Mouse (Mus musculus): ENCODE results near the gene Palm3.

Gene Palm3

GRCm38 (mm10) chr8:84066291-84066930 lies 45.1 kb downstream of the Palm3 start, which contains the start of gene Rfx1:
Rfx1 (plus strand) TSS chr8:84066834.
- peak; percentile 100 for DNase-seq (ENCODE audit: low read depth, low spot score)

DNA sequence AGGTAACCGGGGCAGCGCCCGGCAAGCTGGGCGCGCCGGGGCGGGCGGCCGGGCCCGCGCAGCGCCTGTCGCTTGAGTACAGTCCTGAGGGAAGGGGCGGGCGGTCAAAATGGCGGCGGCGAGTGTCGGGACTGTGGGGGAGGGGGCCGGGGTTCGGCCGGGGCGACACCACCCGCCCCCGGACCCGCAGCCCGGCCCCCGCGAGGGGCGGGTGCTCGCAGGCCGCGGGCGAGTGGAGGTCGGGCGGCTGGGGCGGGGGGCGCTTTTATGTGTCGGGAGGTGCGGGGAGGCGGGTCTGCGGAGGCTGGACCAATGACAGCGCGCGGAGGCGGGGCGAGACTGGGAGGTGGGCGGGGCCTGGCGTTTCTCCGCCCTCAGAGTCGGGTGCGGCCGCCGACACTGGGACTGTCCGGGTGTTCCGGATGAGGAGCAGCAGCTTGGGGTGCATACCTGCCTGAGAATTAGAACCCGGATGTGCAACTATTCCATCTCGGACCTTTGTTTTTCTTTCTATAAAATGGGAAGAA lies 45.8 kb downstream of the Palm3 start:
- DNase-seq (ENCODE audit: low read depth, low spot score), result peak; percentile 92

DNA sequence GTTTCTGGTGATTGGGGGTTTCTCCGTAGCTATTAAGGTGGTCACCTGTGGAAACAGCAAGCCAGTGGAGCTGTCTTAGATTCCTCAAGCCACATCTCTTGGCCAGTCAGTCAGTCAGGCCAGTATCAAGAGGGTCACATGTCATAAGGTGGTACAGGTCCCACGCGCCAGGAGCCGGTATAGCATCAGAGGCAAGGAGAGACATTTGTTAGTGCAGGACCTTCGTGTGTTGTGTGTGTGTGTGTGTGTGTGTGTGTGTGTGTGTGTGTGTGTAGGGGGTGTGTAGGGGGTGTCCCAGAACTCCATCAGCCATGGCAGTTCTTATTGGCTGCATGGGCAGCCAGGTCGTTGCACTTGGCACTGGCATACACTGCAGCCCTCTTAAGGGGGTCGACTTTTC lies 46.6 kb downstream of the Palm3 start:
- DNase-seq (ENCODE audit: low read depth, low spot score), result no peak

DNA sequence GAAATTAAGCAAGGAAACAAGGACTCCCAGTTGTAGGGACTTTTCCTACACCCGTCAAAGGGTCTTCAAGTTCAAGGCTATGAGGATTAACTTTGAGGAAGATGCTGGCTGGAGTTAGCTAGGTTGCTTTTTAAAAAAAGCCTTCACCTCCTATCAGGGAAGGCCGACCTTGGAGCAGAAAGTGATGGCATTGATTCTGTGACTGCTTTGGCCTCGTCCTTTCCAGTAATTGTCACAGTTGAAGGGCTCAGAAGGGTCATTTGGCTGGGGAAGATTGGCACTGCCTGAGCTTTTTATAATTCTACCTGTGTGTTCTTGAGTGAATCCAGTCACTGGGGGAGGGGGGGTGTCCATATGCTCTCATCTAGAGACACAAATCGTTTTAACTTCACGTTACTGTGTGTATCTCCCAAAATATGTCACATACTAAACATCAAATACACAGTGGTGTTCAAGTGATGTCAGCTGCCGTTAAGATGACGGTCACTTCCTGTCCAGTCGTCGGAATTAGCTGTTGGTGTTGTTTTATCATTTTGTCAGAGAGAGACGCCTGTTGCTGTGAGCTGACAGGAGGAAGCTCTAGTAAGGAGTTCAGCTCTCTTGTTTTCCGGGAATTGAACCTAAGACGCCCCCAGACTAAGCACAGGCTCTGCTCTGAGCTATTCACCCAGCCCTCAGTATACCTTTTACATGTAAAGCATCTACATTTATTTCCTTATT lies 47.2 kb downstream of the Palm3 start:
- DNase-seq (ENCODE audit: low read depth, low spot score), result no peak

- DNase-seq (ENCODE audit: low read depth, low spot score), result no peak
These were observed 47.9 kb downstream of the Palm3 start for GRCm38 (mm10) chr8:84069169-84069568.

- no peak for DNase-seq (ENCODE audit: low read depth, low spot score)
These were observed 48.5 kb downstream of the Palm3 start for GRCm38 (mm10) chr8:84069750-84070149.

DNA sequence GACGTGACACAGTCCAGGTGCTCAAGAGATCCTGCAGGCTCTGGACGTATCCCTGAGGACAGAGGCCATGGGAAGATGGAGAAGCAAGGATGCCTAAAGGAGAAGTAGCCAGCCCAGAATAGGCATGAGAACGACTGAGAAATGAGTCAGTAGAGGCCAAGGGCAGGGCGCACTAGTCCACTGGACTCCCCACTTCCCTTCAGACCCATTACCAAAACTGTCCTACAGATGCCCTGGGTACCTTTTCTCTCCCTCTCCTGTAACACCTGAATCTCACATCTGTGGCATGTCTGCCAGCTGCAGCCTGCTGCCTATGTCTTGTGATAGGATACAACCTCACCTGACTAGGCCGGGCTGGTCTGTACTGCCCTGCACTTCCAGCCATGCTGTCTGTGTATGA lies 49.0 kb downstream of the Palm3 start:
- DNase-seq (ENCODE audit: low read depth, low spot score), result no peak

DNA sequence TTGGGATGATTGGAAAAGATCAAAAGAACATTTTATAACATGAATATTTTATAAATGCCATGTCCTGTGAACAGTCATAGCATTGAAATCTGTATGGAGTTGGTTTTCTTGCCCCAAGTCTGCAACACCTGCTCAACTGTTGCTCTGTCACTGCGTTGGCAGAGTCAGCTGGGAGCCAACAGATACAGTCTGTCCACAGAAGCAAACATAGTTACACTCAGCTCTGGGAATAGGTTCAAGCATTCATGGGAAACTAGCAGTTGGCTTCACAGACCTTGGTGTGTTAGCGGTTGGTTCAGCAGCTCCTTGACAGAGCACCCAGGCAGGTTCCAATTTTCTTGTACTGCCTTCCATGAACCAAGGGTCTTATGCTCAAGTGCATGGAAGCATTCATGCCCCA lies 49.4 kb downstream of the Palm3 start:
- DNase-seq (ENCODE audit: low read depth, low spot score), result no peak

- no peak for DNase-seq (ENCODE audit: low read depth, low spot score)
These were observed 50.6 kb downstream of the Palm3 start for GRCm38 (mm10) chr8:84071921-84072320.

DNA sequence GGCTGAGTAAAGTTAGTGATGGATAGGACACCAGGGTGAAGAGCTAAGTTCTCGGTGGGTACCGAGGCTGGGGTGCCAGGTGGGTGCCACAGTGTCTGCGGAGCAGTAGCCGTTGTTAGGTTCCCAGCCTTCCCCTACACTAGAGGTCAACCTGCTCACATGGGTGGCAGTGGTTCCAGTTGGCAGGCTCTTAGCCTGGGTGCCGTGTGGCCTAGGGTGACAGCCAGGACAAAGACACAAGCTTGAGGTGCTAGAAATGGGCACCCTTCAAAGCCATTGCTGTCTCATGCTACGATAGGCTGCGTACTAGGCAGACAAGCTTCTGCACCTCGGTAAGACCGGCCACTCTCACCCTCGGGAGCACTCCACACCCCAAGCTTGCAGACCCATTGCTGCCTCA lies 51.0 kb downstream of the Palm3 start:
- DNase-seq (ENCODE audit: low read depth, low spot score), result no peak

DNA sequence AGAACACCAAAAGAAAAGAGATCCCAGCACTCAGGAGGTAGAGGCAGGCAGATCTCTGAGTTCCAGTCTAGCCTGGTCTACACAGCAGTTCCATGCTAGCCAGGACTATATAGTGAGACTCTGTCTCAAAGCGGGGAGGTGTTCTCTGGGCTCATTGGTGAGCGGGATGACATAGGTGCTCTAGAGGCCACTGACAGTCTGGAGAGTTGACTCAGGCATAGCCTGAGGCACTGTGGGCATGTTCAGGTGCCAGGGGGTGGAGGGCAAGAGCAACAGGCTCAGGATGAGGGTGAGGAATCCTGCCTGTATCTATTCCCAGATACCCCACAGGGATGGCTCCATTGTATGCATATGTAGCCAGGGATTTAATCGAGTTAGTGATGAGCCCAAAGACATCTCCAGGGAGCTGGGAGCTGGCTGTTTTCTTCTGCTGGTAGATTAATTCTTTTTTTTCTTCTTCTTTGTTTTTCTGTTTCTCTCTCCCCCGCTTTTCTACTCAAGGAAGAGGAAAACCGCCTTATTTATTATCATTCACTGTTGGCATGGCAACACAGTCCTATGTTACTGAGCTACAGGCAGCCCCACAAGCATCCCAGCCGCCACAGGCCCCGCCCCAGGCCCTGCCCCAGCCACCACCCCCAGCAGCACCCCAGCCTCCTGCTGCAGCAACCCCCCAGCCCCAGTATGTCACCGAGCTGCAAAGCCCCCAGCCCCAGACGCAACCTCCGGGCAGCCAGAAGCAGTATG lies 52.1 kb downstream of the Palm3 start:
- DNase-seq (ENCODE audit: low read depth, low spot score), result no peak

DNA sequence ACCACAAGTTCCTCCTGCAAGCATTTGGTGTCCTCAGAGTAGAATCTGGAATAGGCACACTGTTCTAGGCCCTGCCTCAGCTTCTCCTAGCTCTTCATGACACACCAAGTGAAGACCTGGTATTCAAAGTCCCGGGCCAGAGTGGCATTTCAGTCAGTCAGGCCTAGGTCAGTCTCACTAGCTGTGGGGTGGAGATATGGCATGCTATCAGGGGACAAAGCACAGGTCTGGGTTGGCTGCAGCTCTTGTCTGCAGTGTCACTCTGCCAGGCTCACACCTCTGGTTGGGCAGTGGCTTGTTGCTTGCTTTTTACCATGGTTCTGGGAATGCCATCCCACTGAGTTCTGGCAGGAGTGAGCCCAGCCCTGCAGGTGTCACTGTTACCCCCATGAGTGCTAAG lies 55.1 kb downstream of the Palm3 start:
- no peak for DNase-seq (ENCODE audit: low read depth, low spot score)

GRCm38 (mm10) chr8:84076849-84077248 lies 55.6 kb downstream of the Palm3 start:
- DNase-seq (ENCODE audit: low read depth, low spot score), result no peak

DNA sequence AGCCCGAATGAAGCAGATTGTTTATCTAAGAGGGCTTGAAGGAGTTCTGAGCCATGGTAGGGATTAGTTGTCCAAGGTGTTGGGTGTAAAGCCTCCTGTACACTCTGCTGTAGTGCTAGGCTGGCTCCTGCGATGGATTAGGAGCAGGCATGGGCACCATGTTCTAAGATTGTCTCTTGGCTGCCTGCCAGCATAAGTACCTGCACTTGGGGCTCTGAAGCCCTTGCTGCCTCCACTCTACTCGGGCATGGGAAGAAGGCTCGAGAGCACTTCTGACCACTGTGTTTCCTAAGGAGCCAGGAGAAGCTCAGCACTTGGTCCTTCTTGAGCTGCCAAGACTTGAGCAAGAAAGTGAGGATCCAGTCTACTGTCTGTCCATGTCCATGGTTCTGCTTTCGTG lies 57.9 kb downstream of the Palm3 start:
- no peak for DNase-seq (ENCODE audit: low read depth, low spot score)
